ENCODE assay signal across 8 mouse cellular contexts in genomic region chr17:13683027-13683410, GRCm38 (mm10).
DNase-seq lines count a peak whose midpoint lies in the region; ATAC-seq and TF ChIP-seq lines count a peak whose summit lies in the region.

No protein-coding gene starts in this region.

- no peak for DNase-seq in lung, postnatal 25 days (ENCODE audit: low spot score)
- no peak for DNase-seq in embryonic facial prominence, embryonic 14.5 days (ENCODE audit: low spot score)
- no peak for DNase-seq in cerebellum, adult 9-10 months
- DNase-seq in testis, postnatal 10 days (ENCODE audit: low spot score) = no peak

- no peaks in the 10 kb centered on the region for H3K36me3 ChIP-seq in lung, embryonic 15.5 days
- no peaks in the 10 kb centered on the region for H3K36me3 ChIP-seq in embryonic facial prominence, embryonic 14.5 days (ENCODE audit: control insufficient read depth, insufficient read depth, low read length)
- H3K36me3 ChIP-seq in intestine, postnatal 0 days (ENCODE audit: control insufficient read depth, insufficient read depth) = no peaks in the 10 kb centered on the region
- H3K36me3 ChIP-seq in neural tube, embryonic 14.5 days (ENCODE audit: control insufficient read depth, insufficient read depth, low read length) = no peaks in the 10 kb centered on the region

- no peak for ATAC-seq in lung, embryonic 15.5 days (ENCODE audit: borderline replicate concordance, extremely low read depth, low FRiP score, low TSS enrichment)
- ATAC-seq in embryonic facial prominence, embryonic 14.5 days (ENCODE audit: low read depth) = no peak
- ATAC-seq in intestine, postnatal 0 days = peak; percentile 1; the same call in 1 of the 2 replicates
- no peak for ATAC-seq in neural tube, embryonic 14.5 days (ENCODE audit: low read depth)
- no peak for ATAC-seq in inflammation-experienced regulatory T-cells, adult 6 months

- peak overlapping the region; percentile 94 for H3K27ac ChIP-seq in lung, embryonic 15.5 days
- peak overlapping the region; percentile 85 for H3K27ac ChIP-seq in embryonic facial prominence, embryonic 14.5 days (replicated peaks; ENCODE audit: low read depth, low read length)
- peak overlapping the region; percentile 96 for H3K27ac ChIP-seq in intestine, postnatal 0 days (ENCODE audit: low read depth, low read length)
- peak overlapping the region; percentile 71 for H3K27ac ChIP-seq in neural tube, embryonic 14.5 days (ENCODE audit: low read depth, low read length)

- peak overlapping the region; percentile 33 for H3K4me3 ChIP-seq in lung, embryonic 15.5 days
- H3K4me3 ChIP-seq in embryonic facial prominence, embryonic 14.5 days (ENCODE audit: low read depth, low read length) = peak overlapping the region; percentile 29
- peak overlapping the region; percentile 32 for H3K4me3 ChIP-seq in intestine, postnatal 0 days (ENCODE audit: low read depth, low read length)
- H3K4me3 ChIP-seq in neural tube, embryonic 14.5 days (ENCODE audit: low read depth, low read length) = peak overlapping the region; percentile 12; the same call in 1 of the 2 replicates

- 27% methylated on average over 4 of the region's 4 CpGs for WGBS in lung, embryonic 15.5 days
- 30% methylated on average over 4 of the region's 4 CpGs for WGBS in embryonic facial prominence, embryonic 14.5 days
- WGBS in intestine, postnatal 0 days = 19% methylated on average over 4 of the region's 4 CpGs
- 14% methylated on average over 4 of the region's 4 CpGs for WGBS in neural tube, embryonic 14.5 days

- H3K9ac ChIP-seq in lung, embryonic 15.5 days = peak overlapping the region; percentile 29
- peak overlapping the region; percentile 54 for H3K9ac ChIP-seq in embryonic facial prominence, embryonic 14.5 days (ENCODE audit: low read depth, low read length)
- H3K9ac ChIP-seq in intestine, postnatal 0 days (ENCODE audit: low read depth, low read length) = peak overlapping the region; percentile 65
- peak overlapping the region; percentile 21; the same call in 1 of the 2 replicates for H3K9ac ChIP-seq in neural tube, embryonic 14.5 days (replicated peaks; ENCODE audit: low read depth, low read length)

- peaks cover 42% of the 10 kb centered on the region for H3K4me1 ChIP-seq in lung, embryonic 15.5 days
- H3K4me1 ChIP-seq in embryonic facial prominence, embryonic 14.5 days (ENCODE audit: control insufficient read depth, insufficient read depth, low read length) = peaks cover 21% of the 10 kb centered on the region
- peaks cover 11% of the 10 kb centered on the region for H3K4me1 ChIP-seq in intestine, postnatal 0 days (replicated peaks; ENCODE audit: control insufficient read depth, insufficient read depth, low read length)
- H3K4me1 ChIP-seq in neural tube, embryonic 14.5 days (ENCODE audit: control insufficient read depth, insufficient read depth, low read length) = no peaks in the 10 kb centered on the region

- no peaks in the 10 kb centered on the region for H3K27me3 ChIP-seq in lung, embryonic 15.5 days
- no peaks in the 10 kb centered on the region for H3K27me3 ChIP-seq in embryonic facial prominence, embryonic 14.5 days (replicated peaks; ENCODE audit: control insufficient read depth, insufficient read depth, low read length)
- H3K27me3 ChIP-seq in intestine, postnatal 0 days (replicated peaks; ENCODE audit: control insufficient read depth, insufficient read depth, low read length) = no peaks in the 10 kb centered on the region
- H3K27me3 ChIP-seq in neural tube, embryonic 14.5 days (ENCODE audit: control insufficient read depth, insufficient read depth, low read length) = no peaks in the 10 kb centered on the region

- no peaks in the 10 kb centered on the region for H3K9me3 ChIP-seq in lung, embryonic 15.5 days
- H3K9me3 ChIP-seq in embryonic facial prominence, embryonic 14.5 days (ENCODE audit: control insufficient read depth, low read length) = no peaks in the 10 kb centered on the region
- H3K9me3 ChIP-seq in intestine, postnatal 0 days (ENCODE audit: control insufficient read depth) = no peaks in the 10 kb centered on the region
- H3K9me3 ChIP-seq in neural tube, embryonic 14.5 days (ENCODE audit: control insufficient read depth, low read length) = no peaks in the 10 kb centered on the region

- peak overlapping the region; percentile 44 for H3K4me2 ChIP-seq in lung, embryonic 15.5 days
- H3K4me2 ChIP-seq in embryonic facial prominence, embryonic 14.5 days (ENCODE audit: low read depth, low read length) = peak overlapping the region; percentile 45
- peak overlapping the region; percentile 61 for H3K4me2 ChIP-seq in intestine, postnatal 0 days (replicated peaks; ENCODE audit: low read depth)
- peak overlapping the region; percentile 19; the same call in 1 of the 2 replicates for H3K4me2 ChIP-seq in neural tube, embryonic 14.5 days (ENCODE audit: low read depth, low read length)

- TF ChIP-seq CTCF in intestine, postnatal 0 days (IDR thresholded peaks at IDR 0.05; ENCODE audit: low read depth) = no peak
